Mouse (Mus musculus) lung, postnatal 0 days (tissue): ENCODE data around the gene Txlng.

Source experiments
- CTCF ChIP-seq: IDR thresholded peaks from 2 replicates; pipeline ENCODE4 v1.5.1; 2016; ENCODE audit warnings: antibody characterized with exemption, mild to moderate bottlenecking
- EP300 ChIP-seq: IDR thresholded peaks from 2 replicates; pipeline ENCODE4 v1.6.1; 2016; ENCODE audit warnings: antibody characterized with exemption, mild to moderate bottlenecking, control low read depth

DNA sequence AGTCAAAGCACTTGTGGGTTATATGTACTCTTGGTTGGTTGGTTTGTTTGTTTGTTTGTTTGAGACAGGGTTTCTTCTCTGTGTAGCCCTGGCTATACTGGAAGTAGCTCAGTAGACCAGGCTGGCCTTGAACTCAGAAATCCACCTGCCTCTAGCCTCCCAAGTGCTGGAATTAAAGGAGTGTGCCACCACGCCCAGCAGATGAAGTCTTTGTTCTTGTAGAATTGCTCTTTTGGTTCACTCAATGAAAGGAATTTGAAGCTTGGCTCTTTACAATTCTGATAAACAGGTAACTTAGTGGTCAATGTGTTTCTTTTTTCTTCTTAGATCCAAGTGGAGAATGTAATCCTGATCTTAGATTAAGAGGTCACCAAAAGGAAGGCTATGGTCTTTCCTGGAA lies 58.5 kb downstream of the Txlng start:
- no peak for TF ChIP-seq CTCF
- no peak for TF ChIP-seq EP300
